Mouse (Mus musculus): ENCODE data around the gene Kif26b.

Gene Kif26b

GRCm38 (mm10) chr1:178528431-178529351 lies at the start of gene Kif26b:
Kif26b (plus strand) TSS chr1:178529125.
- CTCF ChIA-PET: interaction anchor here (0.5 kb wide), 1 partner anchor 288 kb away, joined by 9 read pairs; no protein-coding TSS in a partner anchor

GRCm38 (mm10) chr1:178483854-178484253 lies 45.1 kb upstream of the Kif26b start:
- CTCF ChIA-PET: no interaction called here

GRCm38 (mm10) chr1:178485138-178485867 lies 43.6 kb upstream of the Kif26b start:
- CTCF ChIA-PET: no interaction called here

GRCm38 (mm10) chr1:178485868-178486220 lies 43.1 kb upstream of the Kif26b start:
- CTCF ChIA-PET: no interaction called here

GRCm38 (mm10) chr1:178486828-178487227 lies 42.1 kb upstream of the Kif26b start:
- CTCF ChIA-PET: no interaction called here

GRCm38 (mm10) chr1:178489127-178489526 lies 39.8 kb upstream of the Kif26b start:
- CTCF ChIA-PET: no interaction called here

GRCm38 (mm10) chr1:178491733-178492132 lies 37.2 kb upstream of the Kif26b start:
- CTCF ChIA-PET: no interaction called here

GRCm38 (mm10) chr1:178492493-178492892 lies 36.4 kb upstream of the Kif26b start:
- CTCF ChIA-PET: no interaction called here

GRCm38 (mm10) chr1:178496186-178496585 lies 32.7 kb upstream of the Kif26b start:
- CTCF ChIA-PET: no interaction called here

GRCm38 (mm10) chr1:178496841-178497240 lies 32.1 kb upstream of the Kif26b start:
- CTCF ChIA-PET: no interaction called here

- CTCF ChIA-PET: no interaction called here
Measured at GRCm38 (mm10) chr1:178506938-178507337, 22.0 kb upstream of the Kif26b start.

- CTCF ChIA-PET: no interaction called here
Measured at GRCm38 (mm10) chr1:178512323-178513031, 16.4 kb upstream of the Kif26b start.

GRCm38 (mm10) chr1:178513954-178514353 lies 15.0 kb upstream of the Kif26b start:
- CTCF ChIA-PET: no interaction called here

- CTCF ChIA-PET: no interaction called here
Measured at GRCm38 (mm10) chr1:178515839-178516238, 13.1 kb upstream of the Kif26b start.

- CTCF ChIA-PET: no interaction called here
Measured at GRCm38 (mm10) chr1:178522389-178522788, 6.5 kb upstream of the Kif26b start.

GRCm38 (mm10) chr1:178523152-178523551 lies 5.8 kb upstream of the Kif26b start:
- CTCF ChIA-PET: no interaction called here

- CTCF ChIA-PET: no interaction called here
Measured at GRCm38 (mm10) chr1:178527185-178527546, 1.8 kb upstream of the Kif26b start.

GRCm38 (mm10) chr1:178527547-178528361 lies 1.2 kb upstream of the Kif26b start:
- CTCF ChIA-PET: interaction anchor here (0.5 kb wide), 1 partner anchor 288 kb away, joined by 9 read pairs; no protein-coding TSS in a partner anchor

- CTCF ChIA-PET: no interaction called here
Measured at GRCm38 (mm10) chr1:178529512-178530300, 781 bp downstream of the Kif26b start.

- CTCF ChIA-PET: no interaction called here
Measured at GRCm38 (mm10) chr1:178530301-178531078, 1.6 kb downstream of the Kif26b start.
